Mouse (Mus musculus): Measurements from ENCODE around the gene Ap1g2.

DNA sequence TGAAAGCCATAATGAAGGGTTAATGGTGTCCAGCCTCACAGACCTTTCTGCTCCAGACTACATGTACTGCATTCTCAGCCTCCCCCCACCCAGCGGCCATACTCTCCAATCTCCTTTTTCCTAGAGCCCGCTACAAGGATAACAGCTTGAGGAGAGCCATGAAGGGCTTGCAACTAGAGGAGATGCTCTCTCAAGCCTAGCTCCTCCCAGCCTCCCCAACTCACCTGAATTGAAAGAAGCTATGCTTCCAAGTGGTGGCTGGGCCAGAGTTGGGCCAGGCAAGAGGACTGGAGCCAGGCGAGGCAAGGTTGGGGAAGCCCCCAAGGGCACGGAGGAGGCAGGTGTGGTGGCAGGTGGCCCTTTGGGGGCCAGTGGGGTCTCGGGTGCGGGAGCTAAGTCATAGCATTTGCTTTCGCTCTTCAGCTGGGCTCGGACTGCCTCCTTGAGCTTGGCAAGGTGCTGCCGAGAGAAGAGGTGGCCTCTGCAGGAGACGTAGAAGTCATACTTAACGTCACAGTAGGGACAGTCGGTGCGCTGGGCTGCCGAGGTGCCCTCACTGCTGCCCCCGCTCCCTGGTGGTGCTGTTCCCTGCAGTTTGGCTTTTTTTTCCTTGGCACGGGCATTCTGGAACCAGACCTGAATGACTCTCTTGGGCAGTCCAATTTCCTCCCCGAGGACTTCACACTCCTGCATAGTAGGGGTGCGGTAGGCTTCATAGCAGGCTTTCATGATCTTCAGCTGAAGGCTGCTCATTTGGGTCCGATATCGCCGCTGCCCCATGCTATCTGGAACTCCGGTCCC lies 42.6 kb downstream of the Ap1g2 start:
- TF ChIP-seq CTCF (conservative IDR thresholded peaks at IDR 0.05; ENCODE audit: low read length), result no peak
- TF ChIP-seq POU5F1 (IDR thresholded peaks at IDR 0.05; ENCODE audit: borderline replicate concordance, low read length), result no peak

Data from E14TG2a.4 (cell line).